Mouse (Mus musculus): ENCODE results near the gene Brdt.

The Brdt gene

DNA sequence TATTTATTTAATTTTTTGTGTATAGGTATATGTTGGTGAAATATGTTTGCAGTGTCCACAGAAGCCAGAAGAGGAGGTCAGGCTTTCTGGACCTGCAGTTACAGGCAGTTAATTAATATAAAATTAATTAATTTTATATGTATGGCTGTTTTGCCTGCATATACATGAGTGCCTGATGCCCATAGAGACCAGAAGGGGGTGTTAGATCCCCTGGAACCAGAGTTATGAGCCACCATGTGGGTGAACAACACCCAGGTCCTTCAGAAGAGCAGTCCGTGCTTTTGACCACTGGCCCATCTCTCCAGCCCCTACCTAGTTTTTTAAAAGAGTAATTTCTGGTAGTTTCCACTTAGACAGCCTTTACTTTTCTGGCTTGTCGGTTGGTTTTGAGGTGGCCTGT is 81.3 kb downstream of the Brdt start:
- DNase-seq (ENCODE audit: low spot score), result no peak

DNA sequence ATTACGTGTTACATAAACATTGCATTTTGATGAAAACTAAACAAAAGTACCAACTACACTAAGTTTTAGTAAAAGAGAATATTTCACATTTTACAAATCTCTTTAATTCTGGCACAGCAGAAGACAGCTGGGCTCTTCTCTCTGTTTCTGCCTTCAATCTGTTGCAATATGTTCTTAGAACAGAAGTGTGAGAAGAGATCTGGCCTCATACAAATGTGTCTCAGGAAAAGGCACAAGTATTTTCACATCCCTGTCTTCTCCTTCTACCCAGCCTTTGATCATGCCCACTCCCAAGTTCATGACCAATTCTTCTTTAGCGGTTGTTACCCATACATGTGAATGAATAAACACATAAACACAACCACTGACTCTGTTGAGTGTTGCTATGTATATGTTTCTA is 84.1 kb downstream of the Brdt start:
- DNase-seq (ENCODE audit: low spot score), result no peak

DNA sequence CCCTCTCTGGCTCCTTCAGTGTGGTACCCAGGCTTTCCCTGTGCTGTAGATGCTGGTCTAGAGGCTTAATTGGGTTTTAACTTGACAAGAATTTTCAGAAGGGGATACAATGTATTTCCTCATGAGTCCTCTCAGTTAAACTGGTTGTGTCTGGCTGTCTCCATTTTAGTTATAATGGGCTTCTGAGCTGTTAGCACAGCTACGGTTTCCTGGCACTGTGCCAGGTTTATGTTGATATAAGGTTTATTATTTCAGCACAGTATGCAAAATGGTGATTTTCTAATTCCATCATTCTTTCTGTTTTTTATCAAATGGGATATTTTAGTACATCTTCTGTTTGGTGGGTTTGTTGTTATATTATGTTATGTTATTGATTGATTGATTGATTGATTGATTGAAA is 90.7 kb downstream of the Brdt start:
- no peak for DNase-seq (ENCODE audit: low spot score)

DNA sequence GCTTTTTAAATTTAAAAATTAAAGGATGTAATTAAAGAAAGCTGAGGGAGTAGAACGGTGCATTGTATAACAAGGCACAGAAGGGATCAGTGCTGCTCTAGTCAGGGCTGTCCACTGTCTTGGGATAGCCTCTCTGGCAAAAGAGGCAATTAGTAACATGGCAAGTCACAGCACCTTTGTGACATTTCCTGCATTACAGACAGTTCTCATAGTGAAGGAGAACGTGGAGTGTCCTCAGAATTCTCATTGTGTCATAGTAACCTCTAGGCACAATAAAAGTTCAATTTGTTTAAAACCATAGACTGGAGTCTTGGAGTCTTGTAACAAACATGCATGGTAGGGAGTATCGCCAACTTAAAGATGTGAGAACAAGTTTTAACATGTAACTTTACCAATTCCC is 100.3 kb downstream of the Brdt start, which contains the start of gene Lpcat2b:
Lpcat2b (plus strand) TSS at position 301 of the 400 bp plus-strand sequence.
- no peak for DNase-seq (ENCODE audit: low spot score)

DNA sequence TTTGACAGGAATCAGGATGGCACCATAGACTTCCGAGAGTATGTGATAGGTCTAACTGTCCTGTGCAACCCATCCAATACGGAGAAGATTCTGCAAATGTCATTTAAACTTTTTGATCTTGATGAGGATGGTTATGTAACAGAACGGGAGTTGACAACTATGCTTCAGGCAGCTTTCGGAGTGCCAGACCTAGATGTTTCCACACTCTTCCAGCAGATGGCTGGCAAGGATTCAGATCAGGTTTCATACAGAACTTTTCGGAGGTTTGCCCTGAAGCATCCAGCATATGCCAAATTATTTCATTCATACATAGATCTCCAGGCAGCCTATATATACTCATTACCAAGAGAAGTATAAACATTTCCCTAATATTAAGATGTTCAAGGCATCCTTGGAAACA is 103.0 kb downstream of the Brdt start:
- no peak for DNase-seq (ENCODE audit: low spot score)

DNA sequence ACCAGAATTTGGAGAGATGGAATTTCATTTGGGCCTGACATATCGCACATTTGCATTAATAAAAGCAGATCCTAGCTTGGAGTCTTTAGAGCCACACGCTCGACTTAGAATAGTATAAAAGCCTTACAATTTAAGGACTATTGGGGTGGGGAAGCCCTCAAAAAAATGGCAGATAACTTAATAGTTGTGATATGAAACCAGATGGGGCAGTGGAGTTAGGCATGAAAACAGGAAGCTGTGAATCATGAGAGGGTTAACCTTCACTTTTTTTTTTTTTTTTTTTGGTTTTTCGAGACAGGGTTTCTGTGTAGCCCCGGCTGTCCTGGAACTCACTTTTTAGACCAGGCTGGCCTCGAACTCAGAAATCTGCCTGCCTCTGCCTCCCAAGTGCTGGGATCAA is 105.2 kb downstream of the Brdt start:
- no peak for DNase-seq (ENCODE audit: low spot score)

Data from spleen, adult 12 weeks (tissue).